Mouse (Mus musculus) gastrocnemius, adult 18-20 months (tissue): ENCODE measurements around the gene Lclat1. TPM values are rescaled to one million over a fixed set of nuclear protein-coding genes. Genes with fewer than 3 reads are reported as not detected.
"Not testable (repeated sequence)": the region's sequence is repeated elsewhere in the genome, so short reads cannot be mapped to it uniquely, and the experiment has no call there.

Experiments used
- DNase-seq: peaks from one replicate; pipeline ENCODE4 v3.0.0; 2021; ENCODE audit warnings: low spot score
- total RNA-seq, 2 experiments: library from RNA; stranded (reverse); gene quantifications; 2 replicates each; pipeline ENCODE4 v1.2.3; 2021

Gene Lclat1
- total RNA-seq, 2 experiments from 2014 or later: 16.6 to 21.4 TPM

DNA sequence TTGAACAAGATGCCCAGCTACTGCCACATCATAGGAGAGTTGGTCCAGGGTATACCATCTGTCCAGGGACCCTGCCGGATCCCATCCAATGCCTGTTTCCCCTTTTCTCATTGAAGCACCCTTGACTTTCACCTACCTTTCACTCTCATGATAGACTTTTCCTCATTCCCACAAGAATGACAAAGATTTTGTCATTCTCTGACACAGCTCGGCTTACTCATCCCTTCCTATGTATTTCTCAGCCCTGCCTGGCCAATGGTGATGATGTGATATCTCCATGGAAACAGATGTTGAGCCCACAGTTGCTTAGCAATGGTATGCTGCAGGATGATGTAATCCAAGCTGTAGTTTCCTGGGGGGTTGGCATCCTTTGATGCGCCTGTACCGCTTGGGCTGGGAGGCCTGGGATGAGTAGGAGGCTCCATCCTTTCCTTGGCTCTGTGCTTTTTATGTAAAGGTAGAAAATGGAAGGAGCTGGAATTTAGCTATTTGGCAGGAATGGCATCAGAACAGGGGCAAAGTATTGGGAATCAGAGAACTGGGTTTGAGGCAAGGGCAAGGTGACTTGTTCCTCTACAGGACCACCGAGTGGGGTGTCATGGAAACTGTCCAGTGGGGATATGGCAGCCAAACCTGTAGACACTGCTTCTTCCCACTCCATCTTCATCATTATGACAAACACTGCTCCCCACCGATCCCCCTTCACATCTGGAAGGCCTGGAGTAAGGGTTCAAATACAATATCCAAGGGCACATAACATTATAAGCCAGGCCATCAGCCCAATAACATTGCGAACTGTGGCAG, 164.2 kb downstream of the Lclat1 start:
- DNase-seq: no peak

DNA sequence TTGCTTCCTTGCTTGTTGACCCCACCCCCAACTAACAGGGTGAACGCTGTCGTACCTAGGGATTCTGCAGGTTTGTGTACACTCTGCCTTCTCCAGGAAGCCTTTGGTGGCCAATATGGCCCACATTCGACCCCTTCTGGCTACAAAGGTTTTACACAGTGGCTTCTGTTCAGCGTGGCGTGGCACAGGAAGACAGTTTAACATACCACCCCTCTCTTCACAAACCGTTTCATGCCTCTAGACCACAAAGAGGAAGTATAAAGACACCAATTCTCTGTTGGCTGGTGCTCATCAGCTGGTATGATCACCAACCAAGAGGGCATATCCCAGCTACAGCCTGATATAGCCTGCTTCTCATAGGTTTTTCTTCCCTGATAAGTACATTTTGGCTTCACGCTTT, 166.0 kb downstream of the Lclat1 start:
- no peak for DNase-seq

DNA sequence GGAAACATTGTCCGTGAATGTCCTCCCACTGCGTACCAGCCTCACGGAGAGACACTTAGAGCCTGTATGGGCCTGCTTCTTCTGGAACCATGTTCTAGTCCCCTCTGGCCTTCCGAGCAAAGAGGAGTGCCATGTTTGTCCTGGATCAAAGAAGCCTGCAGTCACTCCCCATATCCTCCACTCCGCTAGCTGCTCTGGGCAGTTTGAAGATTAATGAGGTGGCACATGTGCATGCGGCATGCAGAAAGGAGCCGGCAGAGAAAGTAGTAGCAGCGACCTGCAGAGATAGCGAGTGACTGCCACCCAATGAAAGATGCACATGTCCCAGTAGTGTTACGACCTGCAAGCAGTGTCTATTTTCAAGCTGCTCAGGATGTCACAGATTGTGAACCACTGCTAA, 167.3 kb downstream of the Lclat1 start:
- no peak for DNase-seq

DNA sequence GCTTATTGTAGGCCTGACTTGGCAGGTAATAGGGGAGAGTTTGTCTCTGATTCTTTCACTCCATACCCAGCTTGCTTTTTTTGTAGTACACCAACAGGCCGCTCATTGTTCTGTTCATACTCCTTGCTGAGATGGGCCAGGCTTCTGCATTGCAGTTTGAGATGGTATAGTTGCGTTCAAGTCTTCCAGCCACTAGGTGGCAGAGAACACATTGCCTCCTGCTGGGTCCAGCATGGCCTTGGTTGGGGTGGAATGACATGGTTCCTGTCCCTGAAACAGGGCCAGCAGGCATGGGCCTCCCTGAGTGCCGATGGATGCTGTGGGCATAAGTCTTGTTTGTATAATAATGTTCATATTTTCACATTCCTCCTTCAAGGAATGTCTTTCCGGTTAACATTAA, 170.0 kb downstream of the Lclat1 start:
- DNase-seq: no peak

DNA sequence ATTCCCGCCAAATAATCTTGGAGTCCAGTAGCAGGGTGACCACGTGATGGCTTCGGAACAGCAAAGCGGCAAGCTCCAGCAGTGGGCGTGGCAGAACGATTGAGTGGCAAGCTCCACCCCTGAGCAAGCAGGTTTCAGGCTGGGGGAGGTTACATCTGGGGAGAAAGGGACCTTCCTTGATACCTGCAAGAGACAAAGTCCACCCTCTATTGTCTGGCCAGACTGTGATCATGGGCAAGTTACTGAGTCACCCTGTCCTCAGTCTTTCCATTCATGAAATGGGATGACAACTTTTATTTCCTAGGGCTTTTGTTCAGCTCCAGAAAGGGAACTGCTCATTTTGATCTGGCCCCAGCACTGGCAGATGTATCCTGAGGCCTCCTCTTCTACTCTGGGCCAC, 174.9 kb downstream of the Lclat1 start:
- DNase-seq: not testable (repeated sequence)

DNA sequence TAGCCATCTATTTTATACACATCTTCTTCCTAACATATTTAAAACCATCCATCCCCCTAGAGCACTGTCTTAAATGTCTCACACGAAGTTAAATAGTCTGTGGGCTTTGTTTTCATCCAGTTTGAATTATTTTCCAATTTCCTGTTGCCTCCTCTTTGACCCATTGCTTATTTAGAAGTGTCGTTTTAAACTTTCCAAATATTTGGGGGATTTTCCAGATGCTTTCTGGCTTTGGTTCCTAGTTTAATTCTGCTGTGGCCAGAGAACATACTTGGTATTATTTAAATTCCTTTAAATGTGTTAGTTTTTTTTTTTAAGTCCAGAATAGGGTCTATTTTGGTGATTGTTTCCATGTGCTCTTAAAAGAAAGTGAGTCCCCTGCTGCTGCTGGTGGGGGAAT, 176.5 kb downstream of the Lclat1 start:
- DNase-seq: no peak

Other genes starting within 250 kb of the Lclat1 start
- 1 to 10 TPM; 4.2 to 8.4 TPM for gene Lbh, start 189.7 kb upstream of the Lclat1 start, total RNA-seq